Mouse (Mus musculus) olfactory bulb, adult 2 months (tissue): ENCODE data around the gene Cpeb4.

Experiments
- CTCF ChIP-seq: fragments of 200-500 bp; IDR thresholded peaks from 2 replicates; pipeline ENCODE4 v1.5.1; 2012; ENCODE audit warnings: low read depth, mild to moderate bottlenecking, low read length, moderate library complexity; ENCODE audit not compliant: insufficient read depth
- POLR2A ChIP-seq: fragments of 200-500 bp; IDR thresholded peaks from 2 replicates; pipeline ENCODE4 v1.6.1; 2012; ENCODE audit warnings: mild to moderate bottlenecking, low read depth, low read length, moderate library complexity; ENCODE audit not compliant: insufficient read depth

- TF ChIP-seq CTCF: no peak
- no peak for TF ChIP-seq POLR2A
Observed at GRCm38 (mm10) chr11:31896065-31896792, 24.2 kb downstream of the Cpeb4 start.
